Comparison of ENCODE assay signal across 24 mouse cellular contexts in genomic region chr6:55239931-55240330, GRCm38 (mm10). TPM values are rescaled to one million over a fixed set of nuclear protein-coding genes. Genes with fewer than 3 reads are reported as not detected.
A peak's percentile ranks its signal among the peaks of the same experiment; 100 is the strongest.
DNase-seq lines count a peak whose midpoint lies in the region; ATAC-seq and TF ChIP-seq lines count a peak whose summit lies in the region.
"Had no signal": no experiment of that assay in that cellular context is flagged by ENCODE, and none has a peak within 500 bp of the region (broad histone marks: within the 10 kb centered on the region; RNA-seq: fewer than 3 reads in every experiment).

No protein-coding gene starts in this region.

- 52% methylated on average over 8 of the region's 8 CpGs for WGBS in kidney, adult 2 months
- 53% methylated on average over 8 of the region's 8 CpGs for WGBS in kidney, embryonic 15.5 days
- 70% methylated on average over 8 of the region's 8 CpGs for WGBS in forebrain, embryonic 13.5 days

- peak; percentile 95 for DNase-seq in heart, adult 11 months
- no peak for DNase-seq in heart, postnatal 25 days (ENCODE audit: low spot score)
- peak; percentile 27 for DNase-seq in kidney, adult 2 months
- peak; percentile 24 for DNase-seq in 3134 (ENCODE audit: extremely low read depth, insufficient read length, low spot score)
- peak; percentile 27 for DNase-seq in adipocyte (ENCODE audit: low spot score)
- DNase-seq: adrenal gland, postnatal 10 days; B cell, adult 2 months; cerebellum, adult 11-12 months; cerebellum, postnatal 14 days; lung, postnatal 10 days; right cerebral cortex, postnatal 25 days; thymus, adult 18-20 months; thymus, postnatal 4 days had no signal

- H3K27ac ChIP-seq in kidney, adult 2 months (ENCODE audit: insufficient read depth, low read depth, low read length): no peak overlapping the region
- H3K27ac ChIP-seq in kidney, embryonic 15.5 days: no peak overlapping the region
- H3K27ac ChIP-seq in forebrain, embryonic 13.5 days: no peak overlapping the region
- H3K27ac ChIP-seq: embryonic facial prominence, embryonic 13.5 days; liver, embryonic 15.5 days; stomach, embryonic 15.5 days had no signal

- H3K4me3 ChIP-seq in kidney, adult 2 months (ENCODE audit: insufficient read depth, low read depth, low read length): no peak overlapping the region
- H3K4me3 ChIP-seq in kidney, embryonic 15.5 days (replicated peaks): no peak overlapping the region
- H3K4me3 ChIP-seq in forebrain, embryonic 13.5 days: no peak overlapping the region
- H3K4me3 ChIP-seq: embryonic facial prominence, embryonic 13.5 days; limb, embryonic 15.5 days; liver, embryonic 15.5 days; stomach, embryonic 15.5 days had no signal

- ATAC-seq in kidney, embryonic 15.5 days (replicated peaks; ENCODE audit: low FRiP score): no peak
- ATAC-seq in forebrain, embryonic 13.5 days: no peak
- ATAC-seq in erythroid progenitor cell, adult 5-6 weeks (replicated peaks; ENCODE audit: low FRiP score, poor library complexity, severe bottlenecking): no peak
- ATAC-seq: forebrain, embryonic 16.5 days; hindbrain, embryonic 16.5 days had no signal

- intact Hi-C loops in heart, postnatal 25 days (cut with DNase I): loop anchor here (10.0 kb wide), 1 partner anchor 715 kb away; no protein-coding TSS in a partner anchor

- no peaks in the 10 kb centered on the region for H3K27me3 ChIP-seq in kidney, adult 2 months (replicated peaks; ENCODE audit: control insufficient read depth, insufficient read depth, low read length)
- H3K27me3 ChIP-seq in kidney, embryonic 15.5 days: no peaks in the 10 kb centered on the region
- H3K27me3 ChIP-seq in forebrain, embryonic 13.5 days: no peaks in the 10 kb centered on the region
- H3K27me3 ChIP-seq: embryonic facial prominence, embryonic 13.5 days; limb, embryonic 15.5 days; liver, embryonic 15.5 days; megakaryocyte, embryonic 14.5 days; stomach, embryonic 15.5 days had no signal

- H3K4me2 ChIP-seq in kidney, embryonic 15.5 days: no peak overlapping the region
- H3K4me2 ChIP-seq in forebrain, embryonic 13.5 days: no peak overlapping the region
- H3K4me2 ChIP-seq: embryonic facial prominence, embryonic 13.5 days; limb, embryonic 15.5 days; liver, embryonic 15.5 days; stomach, embryonic 15.5 days had no signal

- H3K4me1 ChIP-seq in kidney, adult 2 months (ENCODE audit: control insufficient read depth, insufficient read depth, low read length): no peaks in the 10 kb centered on the region
- no peaks in the 10 kb centered on the region for H3K4me1 ChIP-seq in kidney, embryonic 15.5 days
- H3K4me1 ChIP-seq in forebrain, embryonic 13.5 days: no peaks in the 10 kb centered on the region
- H3K4me1 ChIP-seq: stomach, embryonic 15.5 days had no signal

- TF ChIP-seq POLR2A in kidney, adult 2 months (IDR thresholded peaks at IDR 0.05; ENCODE audit: low read depth, low read length): no peak

- TF ChIP-seq CTCF in kidney, adult 2 months (conservative IDR thresholded peaks at IDR 0.05; ENCODE audit: insufficient read depth, insufficient read length, low read depth, low read length): no peak

- H3K9ac ChIP-seq in kidney, embryonic 15.5 days: no peak overlapping the region
- no peak overlapping the region for H3K9ac ChIP-seq in forebrain, embryonic 13.5 days
- H3K9ac ChIP-seq: embryonic facial prominence, embryonic 13.5 days; limb, embryonic 15.5 days; liver, embryonic 15.5 days; stomach, embryonic 15.5 days had no signal

- H3K36me3 ChIP-seq in kidney, adult 2 months (ENCODE audit: control insufficient read depth, insufficient read depth, low read length): no peaks in the 10 kb centered on the region
- H3K36me3 ChIP-seq in kidney, embryonic 15.5 days: peaks cover 11% of the 10 kb centered on the region
- peaks cover 14% of the 10 kb centered on the region for H3K36me3 ChIP-seq in forebrain, embryonic 13.5 days (ENCODE audit: poor library complexity, severe bottlenecking)
- H3K36me3 ChIP-seq: liver, embryonic 15.5 days; stomach, embryonic 15.5 days had no signal

- no peaks in the 10 kb centered on the region for H3K9me3 ChIP-seq in kidney, embryonic 15.5 days (replicated peaks)
- H3K9me3 ChIP-seq in forebrain, embryonic 13.5 days (replicated peaks): no peaks in the 10 kb centered on the region
- H3K9me3 ChIP-seq: embryonic facial prominence, embryonic 13.5 days; limb, embryonic 15.5 days; liver, embryonic 15.5 days; megakaryocyte, embryonic 14.5 days; stomach, embryonic 15.5 days had no signal

RNA-seq across cellular contexts. Expression of gene Mindy4, which starts 36.7 kb away (rescaled TPM):
- 1 to 10 TPM; 4.1 to 4.4 TPM for total RNA-seq in heart, postnatal 25 days (2021)
- 14.3 and 14.6 TPM in 2 replicates for polyA plus RNA-seq in kidney, adult 2 months (2012; rRNA removed)
- polyA plus RNA-seq in kidney, embryonic 15.5 days (2015; fragmentation: Nextera tagmentation; extraction: Ambion mirVana): 15.6 and 16.0 TPM in 2 replicates
- polyA plus RNA-seq in forebrain, embryonic 13.5 days (2015; fragmentation: Nextera tagmentation; extraction: Ambion mirVana): 15.0 and 15.6 TPM in 2 replicates
- 2.5 TPM in 1 of 2 replicates, not detected in the other for total RNA-seq in erythroid progenitor cell, adult 5-6 weeks (2015; ENCODE audit: low replicate concordance)
- 0.26 TPM in 1 of 2 replicates, not detected in the other for total RNA-seq in erythroid progenitor cell, adult 5-6 weeks (2017; ENCODE audit: low replicate concordance)
- total RNA-seq: neutrophil, adult 5-6 weeks had no signal
